Mouse (Mus musculus) spleen, adult 2 months (tissue): ENCODE data around the gene Clybl.

Experiments used
- CTCF ChIP-seq: fragments of 200-500 bp; IDR thresholded peaks from 2 replicates; pipeline ENCODE4 v1.5.1; 2011; ENCODE audit warnings: mild to moderate bottlenecking, inconsistent platforms; ENCODE audit not compliant: insufficient read depth, insufficient read length, insufficient replicate concordance; ENCODE audit errors: extremely low read depth
- POLR2A ChIP-seq: fragments of 200-500 bp; IDR thresholded peaks from 2 replicates; pipeline ENCODE4 v1.6.1; 2011; ENCODE audit warnings: low read depth, low read length, inconsistent platforms

GRCm38 (mm10) chr14:122389684-122390370 is 208.3 kb downstream of the Clybl start:
- TF ChIP-seq POLR2A (no peak), CTCF (no peak)
